Mouse (Mus musculus): ENCODE data around the gene Ttc29. TPM values are rescaled to one million over a fixed set of nuclear protein-coding genes. Genes with fewer than 3 reads are reported as not detected.
A peak's percentile ranks its signal among the peaks of the same experiment; 100 is the strongest.

The Ttc29 gene
- polyA plus RNA-seq, 1 experiment from 2014 or later: 0.18 TPM

DNA sequence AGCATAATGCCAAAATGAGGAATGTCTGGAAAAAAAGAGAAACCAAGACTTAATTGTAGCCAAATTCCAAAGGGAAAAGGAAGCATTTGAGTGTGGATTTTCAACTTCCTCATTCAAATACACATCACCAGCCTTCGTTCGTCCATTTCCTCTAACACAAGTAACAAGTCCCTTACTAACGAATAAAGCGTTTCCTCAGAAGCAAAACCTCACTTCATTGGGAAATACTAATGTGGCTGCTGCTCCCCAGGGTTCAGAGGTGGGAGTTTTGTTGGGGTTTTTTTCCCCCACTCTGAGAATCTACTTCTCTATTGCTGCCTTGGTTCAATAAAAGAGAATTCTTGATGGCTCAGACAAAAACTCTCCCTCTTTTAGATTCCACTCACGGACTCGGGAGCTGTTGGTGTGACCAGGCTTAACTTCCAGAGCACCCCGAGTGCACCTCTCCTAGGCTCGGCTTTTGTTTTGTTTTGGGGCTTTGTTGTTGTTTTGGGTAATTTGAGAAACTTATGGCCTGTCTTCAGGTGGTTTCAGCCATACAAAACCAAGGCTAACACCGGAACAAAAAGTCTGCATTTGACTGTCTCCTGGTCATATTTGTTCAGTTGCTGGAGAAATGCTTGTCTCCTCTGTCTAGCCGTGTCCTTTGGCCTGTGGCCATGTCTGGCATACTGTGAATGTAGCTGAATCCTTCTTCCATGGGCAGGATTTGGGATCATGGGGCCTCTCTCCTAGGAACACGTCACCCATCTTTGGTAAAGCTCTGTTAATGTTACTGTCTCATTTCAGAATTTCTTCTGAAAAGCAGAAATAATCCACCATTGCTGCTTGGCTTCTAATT lies 127.8 kb downstream of the Ttc29 start:
- no peak overlapping the region for H3K27ac ChIP-seq (ENCODE audit: low read length)
- H3K9me3 ChIP-seq (replicated peaks; ENCODE audit: control insufficient read depth, low read length): no peaks in the 10 kb centered on the region
- H3K4me1 ChIP-seq (ENCODE audit: control insufficient read depth, insufficient read depth, low read length): no peaks in the 10 kb centered on the region
- H3K4me2 ChIP-seq (ENCODE audit: low read depth, low read length): no peak overlapping the region
- H3K9ac ChIP-seq (ENCODE audit: low read length): no peak overlapping the region
- no peaks in the 10 kb centered on the region for H3K36me3 ChIP-seq (ENCODE audit: control insufficient read depth, insufficient read depth)
- ATAC-seq (replicated peaks; ENCODE audit: extremely low read depth, insufficient read depth, low FRiP score): no peak
- no peaks in the 10 kb centered on the region for H3K27me3 ChIP-seq (ENCODE audit: control insufficient read depth, insufficient read depth, low read length)
- H3K4me3 ChIP-seq (ENCODE audit: low read length): no peak overlapping the region
- 66% methylated on average over 11 of the region's 11 CpGs for WGBS

DNA sequence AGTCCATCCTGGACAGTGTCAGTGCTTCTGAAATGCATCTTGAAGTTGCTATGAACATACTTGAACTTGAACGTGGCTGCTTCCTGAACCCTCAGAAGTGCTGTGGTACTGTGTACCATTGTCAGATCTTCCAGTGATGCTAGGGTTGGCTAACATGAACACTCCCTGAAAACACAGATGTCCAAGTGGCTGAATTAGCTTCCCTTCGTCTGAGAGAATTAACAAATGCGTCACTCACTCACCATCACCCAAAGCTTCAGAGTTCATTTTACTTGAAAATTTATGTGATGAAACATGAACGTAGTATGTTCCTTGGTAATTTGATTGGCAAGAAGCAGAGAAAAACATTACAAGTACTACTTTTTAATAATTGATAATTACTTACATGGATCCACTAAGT lies 129.1 kb downstream of the Ttc29 start:
- no peaks in the 10 kb centered on the region for H3K36me3 ChIP-seq (ENCODE audit: control insufficient read depth, insufficient read depth)
- 75% methylated on average over 4 of the region's 4 CpGs for WGBS
- ATAC-seq (replicated peaks; ENCODE audit: extremely low read depth, insufficient read depth, low FRiP score): no peak

DNA sequence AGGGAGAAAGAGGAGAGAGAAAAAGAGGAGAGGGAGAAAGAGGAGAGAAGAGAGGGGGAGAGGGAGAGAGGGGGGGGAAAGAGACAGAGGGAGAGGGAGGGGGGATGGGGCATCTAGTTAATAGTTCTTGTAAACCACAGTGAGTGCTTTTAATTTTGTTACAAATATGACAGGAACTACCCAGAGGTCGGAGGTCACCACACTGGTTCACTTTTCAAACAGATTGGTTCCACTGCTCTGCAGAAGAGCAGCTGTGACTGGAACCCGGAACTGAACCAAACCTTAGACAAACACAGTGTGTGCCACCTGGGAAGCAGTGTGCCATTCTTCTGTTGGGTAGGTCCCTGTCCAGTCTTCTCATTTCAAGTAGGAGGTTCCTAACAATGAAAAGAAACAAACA lies 130.9 kb downstream of the Ttc29 start:
- no peaks in the 10 kb centered on the region for H3K27me3 ChIP-seq (ENCODE audit: control insufficient read depth, insufficient read depth, low read length)
- WGBS: 77% methylated on average over 2 of the region's 2 CpGs
- H3K4me2 ChIP-seq (ENCODE audit: low read depth, low read length): no peak overlapping the region

More for the DNA sequence above, 129.1 kb downstream of the Ttc29 start:
- Histone ChIP-seq H3K9me3 (replicated peaks; ENCODE audit: control insufficient read depth, low read length) (no peaks in the 10 kb centered on the region), H3K9ac (ENCODE audit: low read length) (no peak overlapping the region), H3K27ac (ENCODE audit: low read length) (no peak overlapping the region), H3K4me2 (ENCODE audit: low read depth, low read length) (no peak overlapping the region), H3K4me3 (ENCODE audit: low read length) (no peak overlapping the region), H3K27me3 (ENCODE audit: control insufficient read depth, insufficient read depth, low read length) (no peaks in the 10 kb centered on the region), H3K4me1 (ENCODE audit: control insufficient read depth, insufficient read depth, low read length) (no peaks in the 10 kb centered on the region)

DNA sequence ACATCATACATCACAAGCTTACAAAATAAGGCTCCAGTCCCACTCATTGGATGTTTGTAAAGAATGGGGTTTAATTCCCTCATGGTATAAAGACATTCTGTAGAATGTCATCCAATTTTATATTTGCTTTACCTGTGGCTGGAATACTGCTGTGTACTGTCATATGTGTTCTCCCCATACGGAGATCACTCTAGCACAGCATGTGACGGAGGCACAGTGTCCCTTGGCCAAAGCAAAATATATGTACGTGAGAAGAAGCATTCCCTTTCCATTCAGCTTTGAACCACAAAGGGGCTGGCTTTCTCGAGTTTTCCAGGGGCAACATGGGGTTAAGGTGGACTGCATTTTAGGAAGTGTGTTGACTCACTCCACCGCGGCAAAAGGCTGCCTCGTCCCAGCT lies 132.6 kb downstream of the Ttc29 start:
- no peak overlapping the region for H3K27ac ChIP-seq (ENCODE audit: low read length)
- no peaks in the 10 kb centered on the region for H3K9me3 ChIP-seq (replicated peaks; ENCODE audit: control insufficient read depth, low read length)
- H3K4me3 ChIP-seq (ENCODE audit: low read length): no peak overlapping the region
- H3K36me3 ChIP-seq (ENCODE audit: control insufficient read depth, insufficient read depth): no peaks in the 10 kb centered on the region
- ATAC-seq (replicated peaks; ENCODE audit: extremely low read depth, insufficient read depth, low FRiP score): no peak
- H3K4me2 ChIP-seq (ENCODE audit: low read depth, low read length): no peak overlapping the region
- no peak overlapping the region for H3K9ac ChIP-seq (ENCODE audit: low read length)
- H3K27me3 ChIP-seq (ENCODE audit: control insufficient read depth, insufficient read depth, low read length): no peaks in the 10 kb centered on the region
- WGBS: 42% methylated on average over 7 of the region's 7 CpGs
- H3K4me1 ChIP-seq (ENCODE audit: control insufficient read depth, insufficient read depth, low read length): no peaks in the 10 kb centered on the region

More for the DNA sequence above, 130.9 kb downstream of the Ttc29 start:
- no peak for ATAC-seq (replicated peaks; ENCODE audit: extremely low read depth, insufficient read depth, low FRiP score)
- Histone ChIP-seq H3K4me3 (ENCODE audit: low read length) (no peak overlapping the region), H3K4me1 (ENCODE audit: control insufficient read depth, insufficient read depth, low read length) (no peaks in the 10 kb centered on the region), H3K27ac (ENCODE audit: low read length) (no peak overlapping the region), H3K9ac (ENCODE audit: low read length) (no peak overlapping the region), H3K9me3 (replicated peaks; ENCODE audit: control insufficient read depth, low read length) (no peaks in the 10 kb centered on the region), H3K36me3 (ENCODE audit: control insufficient read depth, insufficient read depth) (no peaks in the 10 kb centered on the region)

DNA sequence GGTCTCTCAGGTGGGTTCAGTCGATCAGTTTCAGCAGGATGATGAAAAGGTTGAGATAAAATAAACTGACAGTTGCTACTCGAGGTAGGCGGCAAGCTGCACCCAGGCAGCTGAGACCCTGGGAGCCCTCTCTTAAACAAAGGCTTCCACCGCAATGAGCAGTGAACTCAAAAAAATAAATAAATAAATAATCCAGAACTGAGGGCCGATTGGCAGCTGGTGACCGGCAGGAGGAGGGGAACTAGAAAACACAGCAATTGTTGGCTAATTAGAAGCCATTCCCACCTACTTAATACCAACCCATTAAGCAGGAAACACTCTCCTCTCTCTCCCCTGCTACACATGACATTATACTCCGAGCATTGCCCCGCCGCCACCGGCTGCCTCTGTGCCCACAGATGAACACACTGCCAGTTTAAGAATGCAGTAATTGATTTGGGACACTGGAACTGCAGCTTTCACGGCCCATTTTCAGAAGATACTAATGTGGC lies 133.1 kb downstream of the Ttc29 start:
- H3K9me3 ChIP-seq (replicated peaks; ENCODE audit: control insufficient read depth, low read length): no peaks in the 10 kb centered on the region
- no peaks in the 10 kb centered on the region for H3K27me3 ChIP-seq (ENCODE audit: control insufficient read depth, insufficient read depth, low read length)
- H3K27ac ChIP-seq (ENCODE audit: low read length): no peak overlapping the region
- no peak overlapping the region for H3K4me3 ChIP-seq (ENCODE audit: low read length)
- no peak for ATAC-seq (replicated peaks; ENCODE audit: extremely low read depth, insufficient read depth, low FRiP score)
- no peaks in the 10 kb centered on the region for H3K4me1 ChIP-seq (ENCODE audit: control insufficient read depth, insufficient read depth, low read length)
- no peaks in the 10 kb centered on the region for H3K36me3 ChIP-seq (ENCODE audit: control insufficient read depth, insufficient read depth)
- no peak overlapping the region for H3K9ac ChIP-seq (ENCODE audit: low read length)
- no peak overlapping the region for H3K4me2 ChIP-seq (ENCODE audit: low read depth, low read length)
- WGBS: 35% methylated on average over 11 of the region's 11 CpGs

DNA sequence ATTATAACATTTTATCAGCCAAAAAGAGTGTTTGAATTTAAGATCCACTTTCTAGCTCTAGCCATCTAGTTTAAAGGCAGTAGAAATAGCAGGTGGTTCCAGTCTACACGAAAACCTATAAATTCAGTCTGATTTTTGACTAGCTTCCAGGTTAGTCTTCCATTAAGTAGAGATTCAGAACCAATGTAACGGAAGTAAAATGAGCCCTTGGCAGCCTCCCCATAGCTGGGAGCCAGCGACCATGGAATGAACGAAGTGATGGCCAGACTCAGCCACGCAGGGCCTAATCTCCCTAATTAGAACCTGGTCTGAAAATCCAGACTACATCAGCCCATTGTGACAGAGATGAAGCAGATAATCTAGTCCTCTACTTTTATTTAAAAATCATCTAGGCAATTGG lies 140.8 kb downstream of the Ttc29 start:
- Histone ChIP-seq H3K9me3 (replicated peaks; ENCODE audit: control insufficient read depth, low read length) (no peaks in the 10 kb centered on the region), H3K36me3 (ENCODE audit: control insufficient read depth, insufficient read depth) (no peaks in the 10 kb centered on the region), H3K4me3 (ENCODE audit: low read length) (no peak overlapping the region), H3K4me2 (ENCODE audit: low read depth, low read length) (no peak overlapping the region), H3K27me3 (ENCODE audit: control insufficient read depth, insufficient read depth, low read length) (no peaks in the 10 kb centered on the region), H3K9ac (ENCODE audit: low read length) (no peak overlapping the region), H3K27ac (ENCODE audit: low read length) (no peak overlapping the region), H3K4me1 (ENCODE audit: control insufficient read depth, insufficient read depth, low read length) (no peaks in the 10 kb centered on the region)
- 76% methylated on average over 5 of the region's 5 CpGs for WGBS
- no peak for ATAC-seq (replicated peaks; ENCODE audit: extremely low read depth, insufficient read depth, low FRiP score)

DNA sequence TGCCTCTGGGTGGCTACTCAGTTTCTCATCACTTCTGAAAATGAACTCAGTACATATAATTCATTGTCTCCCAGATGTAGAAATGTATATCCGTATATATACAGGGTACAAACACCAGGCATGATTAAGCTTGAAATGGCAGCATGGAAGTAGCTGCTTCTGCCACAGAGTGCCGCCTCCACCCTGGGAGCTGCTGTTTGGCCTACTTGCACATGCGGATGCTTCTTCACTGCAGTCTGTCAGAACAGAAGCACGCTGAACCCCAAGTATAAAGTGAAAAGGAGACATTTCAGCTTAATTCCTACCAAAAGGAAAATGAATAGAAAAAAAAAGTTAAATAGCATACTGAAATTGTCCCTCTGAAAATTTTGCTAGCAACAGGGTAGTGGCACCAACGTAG lies 141.7 kb downstream of the Ttc29 start:
- H3K27me3 ChIP-seq (ENCODE audit: control insufficient read depth, insufficient read depth, low read length): no peaks in the 10 kb centered on the region
- no peaks in the 10 kb centered on the region for H3K4me1 ChIP-seq (ENCODE audit: control insufficient read depth, insufficient read depth, low read length)
- 86% methylated on average over 5 of the region's 5 CpGs for WGBS
- no peaks in the 10 kb centered on the region for H3K36me3 ChIP-seq (ENCODE audit: control insufficient read depth, insufficient read depth)
- H3K4me2 ChIP-seq (ENCODE audit: low read depth, low read length): no peak overlapping the region
- no peak overlapping the region for H3K4me3 ChIP-seq (ENCODE audit: low read length)
- no peak overlapping the region for H3K9ac ChIP-seq (ENCODE audit: low read length)
- no peaks in the 10 kb centered on the region for H3K9me3 ChIP-seq (replicated peaks; ENCODE audit: control insufficient read depth, low read length)
- ATAC-seq (replicated peaks; ENCODE audit: extremely low read depth, insufficient read depth, low FRiP score): no peak
- no peak overlapping the region for H3K27ac ChIP-seq (ENCODE audit: low read length)

DNA sequence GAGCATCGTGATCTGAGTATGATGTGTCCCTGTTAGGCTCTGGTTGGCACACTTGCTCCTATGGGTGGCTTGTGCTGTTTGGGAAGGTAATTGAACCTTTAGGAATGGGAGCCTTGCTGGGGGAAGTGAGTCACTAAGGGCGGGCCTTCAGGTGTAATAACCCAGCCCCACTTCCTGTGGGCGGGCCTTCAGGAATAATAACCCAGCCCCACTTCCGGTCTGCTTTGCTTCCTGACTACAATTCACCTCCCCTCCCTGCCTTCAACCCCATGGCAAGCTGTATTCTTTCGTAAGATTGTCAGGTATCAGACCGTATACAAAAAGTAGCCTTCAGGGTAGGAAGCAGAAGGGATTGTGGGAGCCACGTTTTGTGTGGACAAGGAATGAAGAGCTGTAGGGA lies 177.7 kb downstream of the Ttc29 start:
- Histone ChIP-seq H3K4me2 (ENCODE audit: low read depth, low read length) (no peak overlapping the region), H3K4me3 (ENCODE audit: low read length) (no peak overlapping the region), H3K4me1 (ENCODE audit: control insufficient read depth, insufficient read depth, low read length) (no peaks in the 10 kb centered on the region), H3K27me3 (ENCODE audit: control insufficient read depth, insufficient read depth, low read length) (no peaks in the 10 kb centered on the region), H3K27ac (ENCODE audit: low read length) (no peak overlapping the region), H3K9ac (ENCODE audit: low read length) (no peak overlapping the region), H3K9me3 (replicated peaks; ENCODE audit: control insufficient read depth, low read length) (no peaks in the 10 kb centered on the region), H3K36me3 (ENCODE audit: control insufficient read depth, insufficient read depth) (no peaks in the 10 kb centered on the region)
- no peak for ATAC-seq (replicated peaks; ENCODE audit: extremely low read depth, insufficient read depth, low FRiP score)
- 86% methylated on average over 7 of the region's 7 CpGs for WGBS

DNA sequence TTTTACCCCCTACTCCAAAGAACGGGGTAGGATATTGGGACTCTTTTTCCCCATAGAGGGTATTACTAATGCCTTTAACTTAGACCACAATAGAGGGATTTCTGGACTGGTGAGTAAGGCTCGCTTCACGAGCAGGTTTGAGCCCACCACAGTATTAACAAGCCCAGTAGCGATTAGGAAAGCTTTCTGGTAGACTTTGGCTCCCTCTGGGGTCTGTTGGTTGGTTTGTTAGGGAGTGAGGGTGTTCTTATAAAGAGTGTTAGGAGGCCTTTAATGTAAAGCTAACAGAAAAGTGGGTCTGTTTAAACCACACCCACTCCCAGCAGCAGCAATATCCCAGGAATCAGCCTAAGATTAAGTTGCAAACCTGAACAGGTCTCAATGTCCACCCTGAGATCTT lies 206.2 kb downstream of the Ttc29 start:
- Histone ChIP-seq H3K27me3 (ENCODE audit: control insufficient read depth, insufficient read depth, low read length) (peaks cover 26% of the 10 kb centered on the region), H3K9ac (ENCODE audit: low read length) (no peak overlapping the region), H3K9me3 (replicated peaks; ENCODE audit: control insufficient read depth, low read length) (no peaks in the 10 kb centered on the region), H3K27ac (ENCODE audit: low read length) (no peak overlapping the region), H3K4me2 (ENCODE audit: low read depth, low read length) (peak overlapping the region; percentile 70; the same call in 1 of the 2 replicates), H3K4me3 (ENCODE audit: low read length) (no peak overlapping the region), H3K4me1 (ENCODE audit: control insufficient read depth, insufficient read depth, low read length) (peaks cover 6% of the 10 kb centered on the region; the same call in 1 of the 2 replicates), H3K36me3 (ENCODE audit: control insufficient read depth, insufficient read depth) (no peaks in the 10 kb centered on the region)
- 32% methylated on average over 4 of the region's 4 CpGs for WGBS
- ATAC-seq (replicated peaks; ENCODE audit: extremely low read depth, insufficient read depth, low FRiP score): no peak
